Mouse (Mus musculus) hindbrain, embryonic 11.5 days (tissue): ENCODE data around the gene Cdk19. TPM values are rescaled to one million over a fixed set of nuclear protein-coding genes. Genes with fewer than 3 reads are reported as not detected.
"Not testable (repeated sequence)": the region's sequence is repeated elsewhere in the genome, so short reads cannot be mapped to it uniquely, and the experiment has no call there.

Experiments
- ATAC-seq: fragments of 200-750 bp; cut with Nextera tagmentation; 2 replicates; pipeline ENCODE4 v1.8.0; 2017; ENCODE audit warnings: mild to moderate bottlenecking, moderate TSS enrichment, moderate library complexity; ENCODE audit not compliant: low FRiP score
- DNase-seq: peaks from one replicate; pipeline ENCODE4 v3.0.0-alpha.2; 2015; ENCODE audit warnings: low spot score
- H3K27ac ChIP-seq: fragments of 300-500 bp; sonication (generic); 2 replicates; pipeline ENCODE4 v1.5.1; 2014; ENCODE audit warnings: mild to moderate bottlenecking, low read depth, low read length
- H3K27me3 ChIP-seq: fragments of 300-500 bp; sonication (generic); 2 replicates; pipeline ENCODE4 v1.6.1; 2014; ENCODE audit warnings: mild to moderate bottlenecking, low read length, moderate library complexity, mixed read lengths; ENCODE audit not compliant: control insufficient read depth, insufficient read depth
- H3K36me3 ChIP-seq: fragments of 300-500 bp; sonication (generic); 2 replicates; pipeline ENCODE4 v1.6.1; 2014; ENCODE audit warnings: mild to moderate bottlenecking, low read length, moderate library complexity, mixed read lengths; ENCODE audit not compliant: control insufficient read depth, insufficient read depth
- H3K4me1 ChIP-seq: fragments of 300-500 bp; sonication (generic); replicated peaks from 2 replicates; pipeline ENCODE4 v1.6.1; 2014; ENCODE audit warnings: low read length, mixed read lengths; ENCODE audit not compliant: control insufficient read depth, insufficient read depth
- H3K4me2 ChIP-seq: fragments of 300-500 bp; sonication (generic); replicated peaks from 2 replicates; pipeline ENCODE4 v1.6.1; 2014; ENCODE audit warnings: mild to moderate bottlenecking, low read depth, low read length
- H3K4me3 ChIP-seq: fragments of 300-500 bp; sonication (generic); 2 replicates; pipeline ENCODE4 v1.5.1; 2014; ENCODE audit warnings: low read depth, low read length
- H3K9ac ChIP-seq: fragments of 300-500 bp; sonication (generic); 2 replicates; pipeline ENCODE4 v1.6.1; 2014; ENCODE audit warnings: low read depth, low read length
- H3K9me3 ChIP-seq: fragments of 300-500 bp; sonication (generic); 2 replicates; pipeline ENCODE4 v1.6.1; 2016; ENCODE audit warnings: low read length; ENCODE audit not compliant: control insufficient read depth
- WGBS: fragments of 180-500 bp; shearing (Covaris S2); extraction: QIAGEN DNeasy Blood & Tissue Kit; methylation state at CpG from one replicate; pipeline ENCODE4 v1.1.7; 2014; 5-methylcytosine and 5-hydroxymethylcytosine counted together
- polyA plus RNA-seq: library from polyadenylated mRNA; unstranded; fragments of >200 nt; fragmentation: Nextera tagmentation; extraction: Ambion mirVana; gene quantifications from 2 replicates; pipeline ENCODE4 v1.2.1, GENCODE M21; 2014

Cdk19 gene
- polyA plus RNA-seq: 9.0 and 9.5 TPM in 2 replicates

DNA sequence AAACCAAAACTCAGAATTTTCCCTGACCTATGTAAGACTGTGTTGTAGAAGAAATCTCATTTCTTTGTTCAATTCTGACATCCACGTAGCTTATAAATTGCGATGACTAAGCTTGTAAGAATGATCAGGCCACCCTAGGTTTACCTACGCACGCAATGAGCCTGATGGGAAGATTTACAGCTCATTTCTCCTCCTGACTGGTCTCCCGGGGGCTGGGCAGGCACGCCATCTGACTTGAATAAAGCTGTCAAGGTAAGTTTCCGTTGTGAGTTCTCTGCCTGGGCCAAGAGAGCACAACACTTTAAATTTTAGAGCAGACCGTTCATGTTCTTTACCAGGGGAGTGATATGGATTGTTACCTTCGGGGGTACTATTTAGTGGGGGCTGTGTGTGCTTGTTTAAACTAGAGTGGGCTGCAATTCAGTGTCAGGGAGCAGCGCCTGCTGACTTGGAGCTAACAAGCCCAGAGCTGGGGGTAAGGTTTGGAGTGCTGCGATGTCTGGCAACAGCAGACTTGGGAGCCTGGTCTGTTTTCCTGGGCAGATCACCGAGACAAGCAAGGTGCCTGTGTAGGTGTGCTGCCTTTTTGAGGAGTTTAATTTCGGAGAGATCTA lies at the start of gene Cdk19:
Gene Cdk19, plus strand, starts transcription at position 214 of the 614 bp plus-strand sequence.
- no peak for DNase-seq
- H3K9me3 ChIP-seq: no peaks in the 10 kb centered on the region
- no peak within 1 kb of the TSS for H3K4me3 ChIP-seq
- no peak within 1 kb of the TSS for H3K27ac ChIP-seq
- no peak for ATAC-seq
- 43% methylated on average over 13 of the region's 13 CpGs for WGBS
- no peaks in the 10 kb centered on the region for H3K27me3 ChIP-seq
- no peak within 1 kb of the TSS for H3K4me2 ChIP-seq
- no peak within 1 kb of the TSS for H3K9ac ChIP-seq
- H3K36me3 ChIP-seq: no peaks in the 10 kb centered on the region
- H3K4me1 ChIP-seq: no peaks in the 10 kb centered on the region

DNA sequence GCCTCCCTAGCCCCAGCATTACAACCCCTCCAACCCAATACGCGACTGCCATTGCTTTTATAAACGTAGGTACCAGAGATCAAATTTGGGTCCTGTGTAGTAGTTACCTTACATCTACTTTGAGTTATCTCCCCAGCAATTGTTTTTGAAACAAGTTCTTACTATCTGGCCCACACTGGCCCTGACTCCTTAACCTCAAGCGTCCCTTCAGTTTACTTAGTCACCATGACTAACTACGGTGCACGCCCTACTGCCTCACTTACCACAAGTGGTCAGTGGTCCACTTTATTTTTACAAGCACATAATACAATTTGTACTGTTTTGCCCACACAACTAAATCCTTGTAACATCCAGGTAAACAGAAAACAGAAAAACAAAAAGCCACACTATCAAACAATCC lies 46.7 kb upstream of the Cdk19 start:
- DNase-seq: no peak
- Histone ChIP-seq H3K4me1 (no peaks in the 10 kb centered on the region), H3K9me3 (no peaks in the 10 kb centered on the region), H3K27ac (no peak overlapping the region), H3K36me3 (0 out of 2 replicates have a peak, but pooled peaks cover 2% of the 10 kb centered on the region), H3K9ac (no peak overlapping the region), H3K4me3 (no peak overlapping the region), H3K27me3 (no peaks in the 10 kb centered on the region), H3K4me2 (no peak overlapping the region)
- no peak for ATAC-seq
- WGBS: 95% methylated on average over 6 of the region's 6 CpGs

- ATAC-seq: peak; percentile 79
- peak overlapping the region; percentile 69 for H3K4me2 ChIP-seq
- no peaks in the 10 kb centered on the region for H3K36me3 ChIP-seq
- peak overlapping the region; percentile 90 for H3K9ac ChIP-seq
- no peaks in the 10 kb centered on the region for H3K9me3 ChIP-seq
- no peaks in the 10 kb centered on the region for H3K4me1 ChIP-seq
- peak overlapping the region; percentile 86 for H3K27ac ChIP-seq
- peak overlapping the region; percentile 99 for H3K4me3 ChIP-seq
- under 1% methylated on average over 36 of the region's 36 CpGs for WGBS
- H3K27me3 ChIP-seq: no peaks in the 10 kb centered on the region
- DNase-seq: peak; percentile 89
Observed at GRCm38 (mm10) chr10:40300648-40301171, 38.7 kb upstream of the Cdk19 start.

GRCm38 (mm10) chr10:40301181-40302075 lies 37.9 kb upstream of the Cdk19 start:
- Histone ChIP-seq H3K4me3 (peak overlapping the region; percentile 99), H3K4me2 (peak overlapping the region; percentile 69), H3K9ac (peak overlapping the region; percentile 90), H3K27ac (peak overlapping the region; percentile 86)
- not testable (repeated sequence) for H3K4me1 ChIP-seq, H3K9me3 ChIP-seq, H3K36me3 ChIP-seq, H3K27me3 ChIP-seq
- ATAC-seq: peak; percentile 56
- WGBS: 0% methylated on average over 35 of the region's 91 CpGs
- DNase-seq: peak; percentile 69

- H3K4me1 ChIP-seq: no peaks in the 10 kb centered on the region
- no peaks in the 10 kb centered on the region for H3K9me3 ChIP-seq
- no peaks in the 10 kb centered on the region for H3K36me3 ChIP-seq
- no peaks in the 10 kb centered on the region for H3K27me3 ChIP-seq
- ATAC-seq (peak; percentile 97), DNase-seq (peak; percentile 100)
- H3K4me2 ChIP-seq: peak within 1 kb of the TSS; percentile 71
- peak within 1 kb of the TSS; percentile 98 for H3K27ac ChIP-seq
- peak within 1 kb of the TSS; percentile 90 for H3K9ac ChIP-seq
- WGBS: under 1% methylated on average over 55 of the region's 55 CpGs
- H3K4me3 ChIP-seq: peak within 1 kb of the TSS; percentile 99
Observed at GRCm38 (mm10) chr10:40302140-40302985, 37.0 kb upstream of the Cdk19 start, which contains the start of gene Amd1. TSS of gene Amd1 (minus strand) at chr10:40302186.

- H3K27me3 ChIP-seq: no peaks in the 10 kb centered on the region
- no peaks in the 10 kb centered on the region for H3K9me3 ChIP-seq
- WGBS: 89% methylated on average over 1 of the region's 1 CpGs
- ATAC-seq (no peak), DNase-seq (no peak)
- no peak overlapping the region for H3K27ac ChIP-seq
- no peak overlapping the region for H3K4me2 ChIP-seq
- H3K9ac ChIP-seq: no peak overlapping the region
- no peak overlapping the region for H3K4me3 ChIP-seq
- H3K4me1 ChIP-seq: no peaks in the 10 kb centered on the region
- H3K36me3 ChIP-seq: no peaks in the 10 kb centered on the region
Observed at GRCm38 (mm10) chr10:40305989-40306388, 33.4 kb upstream of the Cdk19 start.

DNA sequence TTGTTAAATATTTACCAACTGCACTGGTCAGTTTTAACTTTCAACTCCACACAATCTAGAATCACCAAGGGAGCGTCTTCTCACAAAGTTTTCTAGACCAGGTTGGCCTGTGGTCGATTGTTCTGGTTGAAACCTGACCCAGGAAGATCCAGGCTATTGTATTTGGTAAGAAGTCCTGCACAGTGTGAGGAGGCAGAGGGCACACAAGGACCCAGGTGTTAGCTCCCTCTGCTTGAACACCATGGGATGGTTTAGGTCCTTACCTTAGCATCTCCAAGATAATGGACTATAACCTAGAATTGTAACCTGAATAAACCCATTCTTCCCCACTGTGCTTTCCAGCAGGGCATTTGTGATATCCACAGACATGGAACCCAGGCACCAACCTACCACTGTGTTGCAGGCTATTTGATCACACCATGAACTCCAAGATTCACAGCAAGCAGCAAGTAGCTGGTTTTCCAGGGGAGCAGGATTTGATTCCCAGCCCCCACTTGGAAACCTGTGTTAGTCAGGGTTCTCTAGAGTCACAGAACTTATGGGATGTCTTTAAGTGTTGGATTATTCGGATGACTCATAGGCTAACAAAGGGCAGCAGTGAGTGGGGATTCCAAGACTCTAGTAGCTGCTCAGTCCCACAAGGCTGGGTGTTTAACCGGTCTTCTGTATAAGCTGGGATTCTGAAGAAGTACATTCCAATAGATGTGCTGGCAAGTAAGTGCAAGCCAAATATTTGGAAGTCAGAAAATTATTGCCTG lies 31.4 kb upstream of the Cdk19 start:
- no peak overlapping the region for H3K4me3 ChIP-seq
- 63% methylated on average over 4 of the region's 4 CpGs for WGBS
- no peaks in the 10 kb centered on the region for H3K9me3 ChIP-seq
- no peak overlapping the region for H3K4me2 ChIP-seq
- H3K27me3 ChIP-seq: no peaks in the 10 kb centered on the region
- no peaks in the 10 kb centered on the region for H3K4me1 ChIP-seq
- no peaks in the 10 kb centered on the region for H3K36me3 ChIP-seq
- ATAC-seq: no peak
- H3K27ac ChIP-seq: no peak overlapping the region
- H3K9ac ChIP-seq: no peak overlapping the region
- no peak for DNase-seq
